Mouse (Mus musculus) layer of hippocampus, postnatal 36 days (tissue): ENCODE data around the gene Akap2. TPM values are rescaled to one million over a fixed set of nuclear protein-coding genes. Genes with fewer than 3 reads are reported as not detected.

ENCODE experiments used
- DNase-seq, 2 experiments: peaks; one replicate each; pipeline ENCODE4 v3.0.0; 2022
- total RNA-seq, 2 experiments: library from RNA; stranded (reverse); gene quantifications; 2 replicates each; pipeline ENCODE4 v1.2.3; 2021

The Akap2 gene
- total RNA-seq, 2 experiments from 2014 or later = 45.8 to 52.7 TPM

DNA sequence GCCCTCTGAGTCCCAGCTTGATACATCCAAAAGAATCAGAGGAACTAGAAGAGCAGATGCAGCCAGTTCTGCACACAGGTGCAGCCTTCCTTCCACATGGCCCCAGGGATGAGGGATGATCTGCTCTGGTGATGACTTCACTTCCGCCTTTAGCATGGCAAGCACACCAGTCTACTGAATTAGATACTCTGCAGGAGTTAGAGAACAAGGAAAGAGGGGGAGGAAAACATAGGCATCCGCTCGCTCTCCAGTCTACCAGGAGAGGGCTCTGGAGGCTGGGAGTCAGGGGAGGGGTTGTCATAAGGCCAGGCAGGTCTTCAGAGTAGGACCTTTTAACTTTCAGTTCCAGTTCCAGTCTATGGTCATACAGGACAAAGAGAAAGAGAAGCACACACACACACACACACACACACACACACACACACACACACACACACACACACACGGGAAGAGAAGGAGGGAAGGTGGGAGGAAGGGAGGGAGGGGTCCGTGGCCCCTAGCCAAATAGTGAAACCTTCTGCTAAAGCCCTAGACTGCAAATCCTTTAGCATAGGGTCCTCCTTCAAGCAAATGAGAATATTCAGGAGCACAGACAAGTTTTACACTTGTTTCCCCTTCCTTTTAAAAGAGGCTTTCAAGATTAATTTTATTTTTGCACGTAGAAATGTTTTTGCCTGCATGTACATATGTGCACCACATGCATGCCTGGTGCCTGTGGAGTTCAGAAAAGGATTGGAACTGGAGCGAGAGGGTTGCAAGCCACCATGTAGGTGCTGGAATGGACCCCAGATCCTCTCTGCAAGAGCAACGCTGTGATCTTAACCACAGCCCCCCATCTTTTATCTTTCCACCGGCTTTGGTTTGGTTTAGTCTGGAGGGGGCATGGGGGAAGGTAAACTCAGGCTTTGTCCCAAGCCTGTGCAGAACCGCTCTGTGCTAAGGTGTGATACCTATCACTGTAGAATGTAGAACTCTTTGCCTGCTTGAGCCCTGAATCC, 197.0 kb downstream of the Akap2 start:
- DNase-seq = no peak

DNA sequence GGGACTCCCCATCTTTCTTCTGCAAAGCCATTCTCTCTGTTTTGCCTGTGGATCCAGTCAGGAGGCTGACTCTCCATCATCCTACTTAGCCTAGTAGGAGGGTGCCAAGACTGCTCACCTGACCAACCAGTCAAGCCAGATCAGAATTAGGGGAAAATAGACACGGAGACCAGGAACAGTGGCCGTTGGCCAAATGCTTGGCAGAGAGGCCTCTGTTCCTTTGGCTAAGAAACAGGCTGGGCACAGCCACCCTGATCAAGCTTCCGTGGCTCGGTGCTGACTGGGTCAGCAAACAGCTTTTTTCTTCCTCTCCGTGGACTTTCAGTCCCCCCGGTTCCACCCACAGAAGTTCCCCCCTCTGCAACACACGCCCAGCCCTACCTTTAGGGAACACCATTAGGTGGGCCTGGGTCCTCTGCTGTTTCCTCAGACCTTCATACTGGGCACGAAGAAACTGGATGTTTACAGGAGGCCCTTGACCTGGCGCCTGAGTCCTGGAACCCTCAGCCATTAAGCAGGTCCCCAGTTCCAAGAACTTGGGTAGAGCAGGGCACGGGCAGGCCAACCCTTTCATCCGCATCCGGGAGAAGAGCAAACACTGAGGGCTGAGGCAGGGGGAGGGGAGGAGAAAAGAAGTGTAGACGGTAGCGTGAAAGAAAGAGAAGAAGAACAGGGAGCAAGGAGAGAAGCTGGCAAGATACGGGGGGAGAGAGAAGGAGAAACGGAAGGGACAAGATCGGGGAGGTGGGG, 197.9 kb downstream of the Akap2 start:
- DNase-seq = peak in 1 of 2 experiments; percentile 30

DNA sequence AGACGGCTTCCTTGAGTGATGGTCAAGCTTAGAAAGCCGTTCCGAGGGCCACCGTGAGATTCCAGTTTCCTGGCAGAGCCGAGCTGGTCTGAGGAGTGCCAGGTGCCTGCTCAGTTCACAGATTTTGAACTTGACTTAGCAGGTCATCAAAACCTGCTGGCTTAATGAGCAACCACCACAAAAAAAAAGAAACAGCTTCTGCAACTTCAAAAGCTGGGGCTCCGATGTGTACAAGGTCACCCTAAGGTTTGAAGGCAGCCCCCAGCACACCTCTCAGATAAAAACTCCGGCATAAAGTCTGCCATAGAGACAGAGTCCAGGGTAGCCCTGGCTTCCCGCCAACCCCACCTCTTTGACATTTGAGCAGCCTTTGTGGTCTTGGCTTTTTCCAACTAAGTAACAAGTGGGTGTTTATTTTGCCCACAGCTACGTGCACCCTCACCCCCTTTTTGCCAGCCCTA, 198.8 kb downstream of the Akap2 start, which contains the start of gene D630039A03Rik:
Gene D630039A03Rik, minus strand, starts transcription at position 97 of the 461 bp plus-strand sequence.
- no peak for DNase-seq

DNA sequence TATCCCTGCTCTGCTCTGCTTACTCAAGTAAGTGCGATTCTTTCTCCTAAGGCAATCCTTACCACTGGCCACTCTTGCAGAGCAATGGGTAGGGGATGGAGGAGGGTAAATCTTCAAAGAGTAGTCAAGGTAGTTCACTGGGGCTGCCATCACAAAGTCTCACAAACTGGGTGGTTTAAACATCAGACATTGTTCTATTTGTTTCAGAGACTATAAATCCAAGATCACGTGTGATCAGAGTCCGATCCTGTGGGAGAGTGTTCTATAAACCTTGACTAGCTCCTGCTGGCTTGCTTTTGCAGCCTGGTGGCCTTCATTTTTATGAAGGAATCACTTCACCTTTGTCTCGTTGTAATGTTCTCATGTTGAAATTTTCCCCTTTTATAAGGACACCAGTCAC, 199.3 kb downstream of the Akap2 start:
- DNase-seq = no peak

DNA sequence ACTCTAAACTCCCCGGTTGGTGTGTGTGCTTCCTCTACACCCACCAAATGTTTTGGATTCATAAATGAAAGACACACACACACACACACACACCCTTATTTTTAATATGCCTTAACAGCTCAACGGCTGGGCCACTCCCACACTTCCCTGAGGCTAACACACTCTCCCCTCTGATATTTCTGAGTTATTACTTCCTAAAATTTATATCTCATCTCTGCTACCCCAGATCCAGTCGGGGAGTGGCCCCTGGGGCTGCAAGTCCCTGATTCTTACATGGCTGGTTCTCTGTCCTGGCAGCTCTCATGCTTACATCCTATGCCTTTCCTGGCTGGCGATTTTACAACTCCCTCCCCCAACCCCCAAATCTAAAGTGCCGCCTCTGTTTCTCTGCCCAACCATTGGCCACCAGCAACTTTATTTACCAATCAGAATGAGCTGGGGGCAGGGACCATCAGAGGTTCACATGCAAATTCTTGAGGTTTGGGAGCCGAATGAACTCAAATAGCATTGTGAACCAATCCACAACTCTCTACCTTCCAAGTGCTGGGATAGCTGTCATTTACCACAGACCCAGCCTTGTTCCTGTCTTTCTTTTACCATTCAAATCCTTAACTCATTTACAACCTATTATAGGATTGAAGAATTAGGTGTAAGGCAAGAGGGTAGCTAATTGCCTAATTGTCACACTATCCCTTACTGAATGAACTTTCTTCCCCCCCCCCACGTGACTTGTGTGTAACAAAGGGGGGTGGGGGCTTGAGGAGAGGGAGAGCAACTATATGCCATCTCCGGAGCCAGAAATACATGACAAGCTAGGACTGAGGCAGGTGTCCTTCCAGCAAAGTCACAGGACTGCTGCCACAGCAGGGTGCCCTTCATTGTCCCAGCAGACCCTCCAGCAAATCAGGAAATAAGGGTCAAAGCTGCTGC, 202.3 kb downstream of the Akap2 start:
- no peak for DNase-seq

DNA sequence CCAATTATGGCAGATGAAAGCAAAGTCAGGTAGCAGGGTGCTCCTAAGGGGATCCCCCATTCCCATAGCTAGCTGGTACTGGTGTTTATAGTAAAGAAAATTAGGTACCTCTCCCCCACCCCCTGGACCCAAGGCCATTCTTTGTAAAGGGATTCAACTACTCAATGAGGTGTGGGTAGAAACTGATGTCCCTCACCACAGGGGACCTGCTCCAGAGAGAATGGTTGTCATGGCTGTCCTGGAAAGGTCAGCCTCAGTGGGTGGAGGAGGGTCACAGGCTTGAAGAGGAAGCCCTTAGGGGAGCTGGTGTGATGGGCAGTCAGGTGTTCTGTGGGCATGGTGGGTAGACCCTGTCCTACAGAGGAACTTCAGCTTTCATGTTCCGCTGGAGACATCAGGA, 203.1 kb downstream of the Akap2 start:
- no peak for DNase-seq

DNA sequence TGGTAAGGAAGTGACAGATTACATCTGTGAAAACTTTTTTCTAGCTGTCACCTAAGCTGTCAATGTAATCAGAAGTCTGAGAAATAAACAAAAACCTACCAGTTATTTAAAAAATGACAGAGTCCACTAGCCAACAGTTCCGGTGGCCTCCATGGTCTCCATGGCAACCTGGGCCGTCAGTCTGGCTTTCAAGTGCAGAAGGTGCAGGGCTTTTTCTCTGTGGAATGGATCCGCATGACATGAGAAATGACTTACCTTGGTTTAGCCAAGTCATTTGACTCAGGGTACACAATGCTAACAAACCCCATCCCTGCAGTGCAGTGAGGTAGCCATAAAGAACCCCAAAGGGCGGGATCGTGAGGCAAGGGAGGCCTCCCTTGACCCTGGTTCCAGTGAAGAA, 204.7 kb downstream of the Akap2 start:
- no peak for DNase-seq

DNA sequence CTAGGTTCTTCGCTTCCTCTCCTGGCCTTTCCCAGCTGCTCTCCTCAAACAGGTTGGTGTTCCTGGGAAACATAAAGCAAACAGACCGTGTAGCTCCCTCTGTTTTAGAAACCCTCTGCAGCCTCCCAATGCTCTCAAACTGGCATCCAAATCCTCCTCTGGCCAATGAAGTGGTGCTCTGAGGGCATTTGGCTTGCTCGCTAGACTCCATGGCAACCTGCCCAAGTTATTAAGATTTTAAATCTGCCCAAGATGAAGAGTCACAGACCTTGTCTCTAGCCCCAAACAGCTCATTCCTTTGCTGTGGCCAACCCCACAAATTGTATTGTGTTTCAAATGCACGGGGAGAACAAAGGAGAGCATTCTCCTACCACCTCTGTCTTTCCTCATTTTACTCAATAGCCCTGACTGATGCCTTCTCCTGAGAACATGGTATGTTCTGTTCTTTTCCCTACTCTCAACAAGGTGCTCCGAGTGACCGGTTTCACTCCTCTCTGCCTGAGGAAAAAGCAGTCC, 207.2 kb downstream of the Akap2 start:
- no peak for DNase-seq

DNA sequence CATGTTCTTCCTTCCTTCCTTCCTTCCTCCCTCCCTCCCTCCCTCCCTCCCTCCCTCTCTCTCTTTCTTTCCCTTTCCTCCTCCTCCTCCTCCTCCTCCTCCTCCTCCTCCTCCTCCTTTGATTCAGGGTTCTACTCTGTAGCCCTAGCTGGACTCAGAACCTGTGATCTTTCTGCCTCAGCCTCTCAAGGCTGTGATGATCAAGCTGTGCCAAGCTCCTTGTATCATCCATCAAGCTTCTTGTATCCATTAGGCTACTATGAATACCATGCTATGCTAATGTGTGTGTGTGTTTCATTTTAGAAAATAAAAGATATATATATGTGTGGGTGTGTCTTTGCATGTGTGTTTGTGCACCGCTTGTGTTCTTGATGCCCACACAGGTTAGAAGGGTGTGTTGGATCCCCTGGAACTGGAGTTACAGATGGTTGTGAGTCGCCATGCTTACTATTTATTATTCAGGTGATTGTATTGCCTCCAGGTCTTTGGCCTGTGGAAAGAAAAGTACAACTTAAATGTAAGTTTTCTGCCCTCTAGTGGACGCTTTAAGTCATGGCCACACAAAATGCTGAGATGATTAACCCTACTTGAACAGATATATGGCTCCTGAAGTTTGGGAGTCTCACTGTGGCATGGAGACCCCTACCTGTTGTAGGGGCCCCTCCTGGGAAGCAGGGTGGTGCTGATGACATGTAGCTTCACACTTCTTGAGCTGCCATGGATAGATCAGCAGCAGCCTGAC, 210.2 kb downstream of the Akap2 start:
- DNase-seq = no peak

DNA sequence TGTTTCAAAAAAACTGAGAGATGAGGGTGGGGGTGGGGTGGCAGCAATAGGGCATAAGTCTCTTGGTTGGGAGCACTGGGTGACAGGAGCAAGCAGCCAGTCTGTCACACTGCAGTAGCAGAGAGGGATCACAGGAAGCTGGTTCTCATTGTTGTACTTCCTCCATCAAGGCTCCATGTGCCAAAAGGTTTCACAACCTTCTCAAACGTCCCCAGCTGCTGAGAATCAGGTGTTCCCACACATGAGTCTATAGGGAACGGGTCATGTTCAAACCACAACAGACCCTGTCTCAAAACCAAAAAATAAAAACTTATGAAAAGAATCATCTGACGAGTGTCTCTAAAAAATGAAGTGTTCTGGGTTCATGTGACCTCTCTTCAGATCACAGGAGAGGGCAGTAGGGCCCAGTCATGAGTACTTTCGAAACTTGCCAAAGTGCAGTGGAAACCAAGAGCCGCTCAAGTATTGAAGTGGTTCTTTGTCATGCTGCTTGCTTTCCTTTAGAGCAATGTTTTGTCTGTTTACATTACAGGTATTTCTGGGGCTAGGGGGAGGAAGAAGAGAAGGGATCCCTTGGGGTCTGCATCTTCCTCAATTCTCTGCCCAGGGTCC, 213.2 kb downstream of the Akap2 start:
- no peak for DNase-seq

DNA sequence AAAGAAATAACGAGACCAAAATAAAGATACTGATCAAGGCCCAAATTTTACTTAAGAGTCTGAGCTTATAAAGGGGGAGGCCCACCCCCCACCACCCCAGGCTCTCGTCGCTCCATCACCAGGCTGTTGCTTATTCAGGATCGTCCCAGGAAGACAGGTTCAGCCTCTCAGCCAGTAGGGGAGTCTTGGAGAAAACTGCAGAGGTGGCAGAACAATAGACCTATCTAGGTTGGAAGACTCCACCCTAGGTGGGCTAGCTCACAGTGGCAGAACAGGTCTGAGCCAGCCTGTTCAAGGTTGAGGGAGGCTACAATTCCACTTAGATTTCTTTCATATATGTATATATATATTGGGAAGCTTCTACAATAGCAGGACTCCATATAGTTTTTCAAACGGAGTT, 216.7 kb downstream of the Akap2 start:
- DNase-seq = no peak

DNA sequence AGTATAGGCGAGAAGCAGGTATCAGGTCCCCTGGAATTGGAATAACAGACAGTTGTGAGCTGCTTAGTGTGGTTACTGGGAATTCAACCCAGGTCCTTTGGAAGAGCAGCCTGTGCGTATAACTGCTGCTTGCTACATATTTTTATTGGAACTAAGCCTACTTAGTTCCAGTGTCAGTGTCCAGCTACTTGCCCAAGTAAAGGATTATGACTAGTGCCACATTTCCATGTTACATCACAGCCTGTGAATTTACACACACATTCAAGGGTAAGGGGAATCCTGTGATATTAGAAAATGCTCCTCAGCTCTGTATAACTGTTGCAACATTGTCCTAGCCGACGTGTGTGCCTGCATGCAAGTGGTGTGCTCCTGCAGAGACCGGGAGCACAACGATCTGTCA, 219.8 kb downstream of the Akap2 start:
- no peak for DNase-seq

DNA sequence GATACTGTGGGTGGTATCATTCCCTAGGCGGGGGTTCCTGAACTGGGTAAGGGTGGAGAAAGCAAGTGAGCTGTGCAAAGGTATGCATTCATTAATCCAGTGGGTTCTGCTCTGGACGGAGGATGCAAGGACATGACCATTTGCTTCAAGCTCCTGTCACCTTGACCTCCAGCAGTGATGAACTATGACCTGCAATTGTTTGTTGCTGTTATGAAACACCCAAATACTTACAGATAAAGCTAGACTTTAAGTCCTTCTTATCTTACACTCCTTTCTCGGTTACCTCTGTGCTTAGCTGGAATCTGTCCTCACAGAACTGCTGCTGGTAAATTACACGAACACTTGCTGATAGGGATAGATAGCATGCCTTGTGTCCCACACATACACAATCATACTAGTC, 223.2 kb downstream of the Akap2 start:
- DNase-seq = no peak

DNA sequence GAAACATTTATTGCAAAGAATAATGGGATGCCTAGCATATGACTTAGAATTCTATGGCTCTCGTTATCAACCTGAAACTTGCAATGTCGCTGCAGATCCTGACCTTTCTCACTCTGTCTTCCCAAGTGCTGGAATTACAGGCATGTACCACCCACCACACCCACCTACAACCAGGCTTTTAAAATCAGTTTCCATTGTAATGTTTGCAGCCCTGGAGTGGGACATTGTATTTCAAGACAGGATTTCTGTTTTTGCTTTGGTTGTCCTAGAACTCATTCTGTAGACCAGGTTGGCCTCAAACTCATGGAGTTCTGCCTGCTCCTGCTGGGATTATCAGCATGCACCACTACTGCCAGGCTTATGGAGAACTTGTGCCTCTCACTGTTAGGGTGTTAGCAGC, 225.4 kb downstream of the Akap2 start:
- no peak for DNase-seq

Other genes with a start within 250 kb of the Akap2 start
- gene Pakap, start 149.5 kb upstream of the Akap2 start, total RNA-seq = 10 to 100 TPM; 18.3 to 23.7 TPM
- gene D630039A03Rik, start 198.6 kb downstream of the Akap2 start, total RNA-seq = under 1 TPM; 0.30 to 0.48 TPM
- gene Txn1, start 238.8 kb downstream of the Akap2 start, total RNA-seq = 100 to 1,000 TPM in 1 of 2 experiments, 10 to 100 TPM in 1; 100.0 to 111 TPM